25 mouse cellular contexts compared by ENCODE assay signal in the genomic region with DNA sequence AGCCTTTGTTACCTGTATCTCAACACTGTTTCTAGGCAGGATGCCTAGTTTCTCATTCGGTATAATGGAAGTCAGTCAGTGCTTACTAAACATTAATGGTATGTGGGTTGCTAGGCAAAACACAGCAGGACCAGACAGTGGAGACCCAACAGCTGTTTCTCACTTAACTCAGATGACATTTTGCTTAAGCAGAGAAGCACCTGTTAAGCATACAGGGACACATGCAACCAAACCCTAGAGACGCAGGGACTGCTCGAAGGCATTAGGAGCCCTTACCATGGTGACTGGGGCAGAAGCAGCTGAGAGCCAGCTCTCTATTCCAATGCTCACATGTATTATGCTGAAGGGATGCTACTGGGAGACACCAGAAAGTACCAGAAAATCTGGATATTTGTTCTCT. TPM values are rescaled to one million over a fixed set of nuclear protein-coding genes. Genes with fewer than 3 reads are reported as not detected.
DNase-seq lines count a peak whose midpoint lies in the region; ATAC-seq and TF ChIP-seq lines count a peak whose summit lies in the region.
"Had no signal": no experiment of that assay in that cellular context is flagged by ENCODE, and none has a peak within 500 bp of the region (broad histone marks: within the 10 kb centered on the region; RNA-seq: fewer than 3 reads in every experiment).

No protein-coding gene starts in this region.

- H3K9ac ChIP-seq in intestine, embryonic 14.5 days (ENCODE audit: low read length), result no peak overlapping the region
- H3K9ac ChIP-seq in intestine, embryonic 16.5 days (ENCODE audit: low read depth, low read length), result no peak overlapping the region
- H3K9ac ChIP-seq in limb, embryonic 14.5 days (ENCODE audit: low read depth, low read length, severe bottlenecking), result no peak overlapping the region
- H3K9ac ChIP-seq: embryonic facial prominence, embryonic 12.5 days; embryonic facial prominence, embryonic 15.5 days; forebrain, embryonic 13.5 days; forebrain, embryonic 15.5 days; forebrain, postnatal 0 days had no signal

- 0 out of 2 replicates have a peak, but pooled peaks cover 4% of the 10 kb centered on the region for H3K9me3 ChIP-seq in intestine, embryonic 14.5 days (ENCODE audit: control insufficient read depth, low read length)
- no peaks in the 10 kb centered on the region for H3K9me3 ChIP-seq in intestine, embryonic 16.5 days (ENCODE audit: control insufficient read depth, low read length)
- H3K9me3 ChIP-seq in limb, embryonic 14.5 days (ENCODE audit: control insufficient read depth, low read length), result no peaks in the 10 kb centered on the region
- H3K9me3 ChIP-seq: embryonic facial prominence, embryonic 12.5 days; embryonic facial prominence, embryonic 15.5 days; forebrain, embryonic 13.5 days; forebrain, embryonic 15.5 days had no signal

- H3K4me2 ChIP-seq in intestine, embryonic 14.5 days (ENCODE audit: low read length), result no peak overlapping the region
- no peak overlapping the region for H3K4me2 ChIP-seq in intestine, embryonic 16.5 days (ENCODE audit: low read depth, low read length)
- no peak overlapping the region for H3K4me2 ChIP-seq in limb, embryonic 14.5 days (replicated peaks; ENCODE audit: low read depth, low read length, severe bottlenecking)
- H3K4me2 ChIP-seq: embryonic facial prominence, embryonic 12.5 days; embryonic facial prominence, embryonic 15.5 days; forebrain, embryonic 13.5 days; forebrain, embryonic 15.5 days had no signal

- DNase-seq in intestine, embryonic 14.5 days (ENCODE audit: low spot score), result no peak
- DNase-seq in limb, embryonic 14.5 days (ENCODE audit: low spot score), result peak; percentile 33
- DNase-seq in mesoderm, embryonic 11.5 days (ENCODE audit: low read depth, low spot score), result peak; percentile 18
- DNase-seq: adrenal gland, adult 2 months; adrenal gland, postnatal 10 days; adrenal gland, postnatal 25 days; cerebellum, adult 11 months; cerebellum, adult 18-20 months; cerebellum, adult 8-10 months; cerebellum, adult 9-11 months; cerebellum, postnatal 14 days; cerebellum, postnatal 36 days; embryo, embryonic 11 days; forebrain, postnatal 0 days had no signal

- no peak for TF ChIP-seq POLR2A in limb, embryonic 14.5 days (IDR thresholded peaks at IDR 0.05; ENCODE audit: borderline replicate concordance, extremely low read depth, insufficient read depth, insufficient read length)

- no peak overlapping the region for H3K4me3 ChIP-seq in intestine, embryonic 14.5 days (ENCODE audit: low read depth, low read length)
- no peak overlapping the region for H3K4me3 ChIP-seq in intestine, embryonic 16.5 days (ENCODE audit: low read length)
- no peak overlapping the region for H3K4me3 ChIP-seq in limb, embryonic 14.5 days (replicated peaks; ENCODE audit: low read length)
- H3K4me3 ChIP-seq: embryonic facial prominence, embryonic 12.5 days; embryonic facial prominence, embryonic 15.5 days; erythroblast, embryonic 14.5 days; forebrain, embryonic 13.5 days; forebrain, embryonic 15.5 days had no signal

- 0 out of 2 replicates have a peak, but pooled peaks have one; percentile 47 for ATAC-seq in intestine, embryonic 14.5 days (replicated peaks; ENCODE audit: low FRiP score, low TSS enrichment, low read depth)
- ATAC-seq in intestine, embryonic 16.5 days, result no peak
- ATAC-seq in limb, embryonic 14.5 days (ENCODE audit: low FRiP score, low read depth), result peak; percentile 87
- no peak for ATAC-seq in erythroid progenitor cell, adult 5-6 weeks (replicated peaks; ENCODE audit: low FRiP score, poor library complexity, severe bottlenecking)
- ATAC-seq: forebrain, embryonic 13.5 days; forebrain, embryonic 15.5 days; forebrain, postnatal 0 days had no signal

- no peak overlapping the region for H3K27ac ChIP-seq in intestine, embryonic 14.5 days (ENCODE audit: low read depth)
- no peak overlapping the region for H3K27ac ChIP-seq in intestine, embryonic 16.5 days (ENCODE audit: low read length)
- H3K27ac ChIP-seq in limb, embryonic 14.5 days (replicated peaks; ENCODE audit: low read depth, low read length), result no peak overlapping the region
- H3K27ac ChIP-seq: embryonic facial prominence, embryonic 12.5 days; embryonic facial prominence, embryonic 15.5 days; forebrain, embryonic 13.5 days; forebrain, embryonic 15.5 days had no signal

- no peaks in the 10 kb centered on the region for H3K4me1 ChIP-seq in intestine, embryonic 14.5 days (replicated peaks; ENCODE audit: control insufficient read depth, insufficient read depth, low read length)
- no peaks in the 10 kb centered on the region for H3K4me1 ChIP-seq in intestine, embryonic 16.5 days (ENCODE audit: control insufficient read depth, insufficient read depth, low read length)
- H3K4me1 ChIP-seq in limb, embryonic 14.5 days (ENCODE audit: control insufficient read depth, insufficient read depth, low read length), result peaks cover 3% of the 10 kb centered on the region; the same call in 1 of the 2 replicates
- H3K4me1 ChIP-seq: embryonic facial prominence, embryonic 12.5 days; embryonic facial prominence, embryonic 15.5 days; forebrain, embryonic 13.5 days had no signal

- no peaks in the 10 kb centered on the region for H3K36me3 ChIP-seq in intestine, embryonic 14.5 days (ENCODE audit: control insufficient read depth, insufficient read depth, low read length)
- no peaks in the 10 kb centered on the region for H3K36me3 ChIP-seq in intestine, embryonic 16.5 days (ENCODE audit: control insufficient read depth, insufficient read depth, low read length)
- H3K36me3 ChIP-seq in limb, embryonic 14.5 days (ENCODE audit: control insufficient read depth, insufficient read depth, low read length), result no peaks in the 10 kb centered on the region
- H3K36me3 ChIP-seq: embryonic facial prominence, embryonic 12.5 days; embryonic facial prominence, embryonic 15.5 days; forebrain, embryonic 15.5 days had no signal

- WGBS in intestine, embryonic 14.5 days, result 47% methylated on average over 3 of the region's 3 CpGs
- 50% methylated on average over 3 of the region's 3 CpGs for WGBS in intestine, embryonic 16.5 days
- WGBS in limb, embryonic 14.5 days, result 52% methylated on average over 3 of the region's 3 CpGs

- no peaks in the 10 kb centered on the region for H3K27me3 ChIP-seq in intestine, embryonic 14.5 days (replicated peaks; ENCODE audit: control insufficient read depth, insufficient read depth, low read length)
- H3K27me3 ChIP-seq in intestine, embryonic 16.5 days (replicated peaks; ENCODE audit: control insufficient read depth, insufficient read depth, low read length), result no peaks in the 10 kb centered on the region
- H3K27me3 ChIP-seq in limb, embryonic 14.5 days (ENCODE audit: control insufficient read depth, insufficient read depth, low read length), result no peaks in the 10 kb centered on the region
- H3K27me3 ChIP-seq: embryonic facial prominence, embryonic 12.5 days; embryonic facial prominence, embryonic 15.5 days; forebrain, embryonic 13.5 days; forebrain, embryonic 15.5 days had no signal

RNA-seq across cellular contexts. Expression of a gene that starts 10.8 kb away (rescaled TPM):
- polyA plus RNA-seq in intestine, embryonic 14.5 days (2014; fragmentation: Nextera tagmentation; extraction: Ambion mirVana), result 13.2 and 27.2 TPM in 2 replicates
- 45.8 and 46.4 TPM in 2 replicates for polyA plus RNA-seq in intestine, embryonic 16.5 days (2015; fragmentation: Nextera tagmentation; extraction: Ambion mirVana)
- polyA plus RNA-seq in limb, embryonic 14.5 days (2012; rRNA removed), result 0.14 and 0.20 TPM in 2 replicates
- 0.18 TPM in 2 replicates for polyA plus RNA-seq in limb, embryonic 14.5 days (2014; fragmentation: Nextera tagmentation; extraction: Ambion mirVana)
- not detected in 2 replicates for total RNA-seq in erythroid progenitor cell, adult 5-6 weeks (2015; ENCODE audit: low replicate concordance)
- total RNA-seq in erythroid progenitor cell, adult 5-6 weeks (2017; ENCODE audit: low replicate concordance), result not detected in 2 replicates
- total RNA-seq: common myeloid progenitor, adult 5-6 weeks; ES-E14; MEL had no signal
- polyA plus RNA-seq: C2C12; erythroblast, embryonic 14.5 days had no signal

Comparison
In these comparisons a context has a peak if more than half of its experiments do, and no peak if none do; other contexts are left out.
1. ATAC-seq: peak in intestine, embryonic 14.5 days (single experiment) and limb, embryonic 14.5 days (single experiment); none in intestine, embryonic 16.5 days (single experiment) and erythroid progenitor cell, adult 5-6 weeks (single experiment).
2. RNA of a gene that starts 10.8 kb away (polyA plus RNA-seq): 45.8 to 46.4 TPM in intestine, embryonic 16.5 days and 13.2 to 27.2 TPM in intestine, embryonic 14.5 days; 0.14 to 0.20 TPM in limb, embryonic 14.5 days; every median in the first group is over 10 times any median in the second.